Mouse (Mus musculus): Measurements from ENCODE around the gene Lrrc1.

DNA sequence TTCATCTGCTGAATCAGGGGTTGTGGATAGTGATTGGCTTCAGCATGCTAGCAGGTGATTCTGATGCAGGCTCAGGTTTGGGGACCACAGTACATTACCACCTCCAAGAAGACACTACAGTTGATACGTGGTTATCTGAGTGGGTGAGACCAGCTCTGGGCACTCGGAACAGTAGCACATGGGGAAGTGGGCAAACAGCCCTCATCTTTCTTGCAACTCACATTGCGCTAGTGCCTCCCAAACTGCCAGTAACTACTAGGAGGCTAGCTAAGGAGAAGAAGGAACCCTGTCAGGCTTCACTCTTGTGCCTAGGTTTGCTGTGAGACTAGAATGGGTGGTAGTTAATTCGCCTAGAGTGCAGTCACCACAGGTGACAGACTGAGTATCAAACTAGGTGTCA lies 119.1 kb downstream of the Lrrc1 start:
- no peak for TF ChIP-seq CTCF (IDR thresholded peaks at IDR 0.05; ENCODE audit: extremely low read depth, insufficient read depth, low read length)
- TF ChIP-seq POLR2A (IDR thresholded peaks at IDR 0.05; ENCODE audit: extremely low read depth, insufficient read depth, low read length) = no peak
